Mouse (Mus musculus): ENCODE measurements around the gene Usp19. TPM values are rescaled to one million over a fixed set of nuclear protein-coding genes. Genes with fewer than 3 reads are reported as not detected.

Gene Usp19
- polyA plus RNA-seq, 1 experiment, result 184 TPM

DNA sequence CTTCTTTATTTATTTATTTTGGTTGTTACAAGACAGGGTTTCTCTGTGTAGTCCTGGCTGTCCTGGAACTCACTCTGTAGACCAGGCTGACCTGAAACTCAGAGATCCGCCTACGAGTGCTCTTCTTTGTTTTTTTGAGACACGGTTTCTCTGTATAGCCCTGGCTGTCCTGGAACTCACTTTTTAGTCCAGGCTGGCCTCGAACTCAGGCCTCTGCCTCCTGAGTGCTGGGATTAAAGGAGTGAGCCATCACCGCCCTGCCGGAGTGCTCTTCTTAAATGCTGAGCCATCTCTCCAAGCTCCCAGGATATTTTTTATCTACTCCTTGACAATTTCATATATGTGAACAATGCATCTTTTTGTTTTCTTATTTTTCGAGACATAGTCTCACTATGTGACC lies 16.5 kb downstream of the Usp19 start:
- DNase-seq (ENCODE audit: low read depth), result no peak
- TF ChIP-seq POLR2A (IDR thresholded peaks at IDR 0.05; ENCODE audit: borderline replicate concordance, extremely low read depth, insufficient read depth, insufficient read length, poor library complexity, severe bottlenecking) (no peak), CTCF (IDR thresholded peaks at IDR 0.05; ENCODE audit: borderline replicate concordance, extremely low read depth, insufficient read depth, insufficient read length) (no peak)

DNA sequence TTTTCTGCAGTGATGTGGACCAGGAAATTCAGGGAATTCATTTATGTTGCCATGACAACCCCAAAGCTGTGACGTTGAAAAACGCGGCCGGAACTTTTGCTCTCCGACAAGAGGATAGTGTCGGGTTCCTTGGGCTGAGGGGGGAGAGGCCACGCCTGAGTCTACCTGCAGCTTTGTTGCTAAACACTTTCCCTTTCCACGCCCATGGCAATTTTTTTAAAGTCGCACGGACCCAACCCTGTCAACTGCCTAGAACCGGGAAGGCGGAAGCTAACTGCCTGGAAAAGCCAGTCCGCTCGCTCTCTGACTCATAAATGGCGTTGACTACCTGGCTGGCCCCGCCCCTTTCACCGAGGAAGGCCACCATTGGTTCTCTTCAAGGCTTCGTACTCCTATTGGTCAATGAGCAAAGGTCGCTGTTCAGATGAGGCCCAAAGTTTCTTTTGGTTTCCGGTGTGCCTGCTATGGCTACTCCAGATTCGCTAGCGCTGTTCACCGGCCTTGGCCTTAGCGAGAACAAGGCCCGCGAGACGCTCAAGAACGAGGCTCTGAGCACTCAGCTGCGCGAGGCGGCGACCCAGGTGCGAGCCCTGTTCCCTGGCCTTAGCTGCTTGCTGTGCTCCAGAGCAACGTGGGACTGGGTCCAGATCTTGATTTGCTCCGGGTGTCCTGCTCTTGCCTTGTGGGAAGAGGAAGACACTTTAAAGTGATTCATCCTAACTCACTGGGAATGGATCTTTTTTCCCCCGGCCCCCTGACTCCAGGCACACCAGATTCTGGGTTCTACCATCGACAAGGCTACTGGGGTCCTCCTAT lies 17.4 kb downstream of the Usp19 start, which contains the start of gene Qars:
Gene Qars, plus strand, starts transcription at position 88 of the 816 bp plus-strand sequence.
- DNase-seq (ENCODE audit: low read depth), result peak; percentile 98
- TF ChIP-seq CTCF (IDR thresholded peaks at IDR 0.05; ENCODE audit: borderline replicate concordance, extremely low read depth, insufficient read depth, insufficient read length) (no peak), POLR2A (IDR thresholded peaks at IDR 0.05; ENCODE audit: borderline replicate concordance, extremely low read depth, insufficient read depth, insufficient read length, poor library complexity, severe bottlenecking) (no peak)

DNA sequence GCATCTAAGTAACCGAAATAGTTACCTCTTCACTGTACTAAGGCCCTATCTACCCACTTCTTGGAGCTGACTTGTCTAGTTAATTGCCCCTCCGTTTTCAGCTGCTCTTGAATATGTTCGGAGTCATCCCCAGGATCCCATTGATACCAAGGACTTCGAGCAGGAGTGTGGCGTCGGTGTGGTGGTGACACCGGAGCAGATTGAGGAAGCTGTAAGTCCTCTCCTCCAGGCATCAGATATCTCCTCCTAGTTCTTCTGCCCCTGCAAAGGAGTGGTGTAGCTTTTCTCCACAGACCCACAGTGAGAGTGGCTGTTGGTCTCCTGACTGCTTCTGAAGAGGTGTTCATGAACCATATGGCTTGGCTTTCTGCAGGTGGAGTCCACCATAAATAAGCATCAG lies 18.4 kb downstream of the Usp19 start:
- TF ChIP-seq POLR2A (IDR thresholded peaks at IDR 0.05; ENCODE audit: borderline replicate concordance, extremely low read depth, insufficient read depth, insufficient read length, poor library complexity, severe bottlenecking) (no peak), CTCF (IDR thresholded peaks at IDR 0.05; ENCODE audit: borderline replicate concordance, extremely low read depth, insufficient read depth, insufficient read length) (no peak)
- no peak for DNase-seq (ENCODE audit: low read depth)

DNA sequence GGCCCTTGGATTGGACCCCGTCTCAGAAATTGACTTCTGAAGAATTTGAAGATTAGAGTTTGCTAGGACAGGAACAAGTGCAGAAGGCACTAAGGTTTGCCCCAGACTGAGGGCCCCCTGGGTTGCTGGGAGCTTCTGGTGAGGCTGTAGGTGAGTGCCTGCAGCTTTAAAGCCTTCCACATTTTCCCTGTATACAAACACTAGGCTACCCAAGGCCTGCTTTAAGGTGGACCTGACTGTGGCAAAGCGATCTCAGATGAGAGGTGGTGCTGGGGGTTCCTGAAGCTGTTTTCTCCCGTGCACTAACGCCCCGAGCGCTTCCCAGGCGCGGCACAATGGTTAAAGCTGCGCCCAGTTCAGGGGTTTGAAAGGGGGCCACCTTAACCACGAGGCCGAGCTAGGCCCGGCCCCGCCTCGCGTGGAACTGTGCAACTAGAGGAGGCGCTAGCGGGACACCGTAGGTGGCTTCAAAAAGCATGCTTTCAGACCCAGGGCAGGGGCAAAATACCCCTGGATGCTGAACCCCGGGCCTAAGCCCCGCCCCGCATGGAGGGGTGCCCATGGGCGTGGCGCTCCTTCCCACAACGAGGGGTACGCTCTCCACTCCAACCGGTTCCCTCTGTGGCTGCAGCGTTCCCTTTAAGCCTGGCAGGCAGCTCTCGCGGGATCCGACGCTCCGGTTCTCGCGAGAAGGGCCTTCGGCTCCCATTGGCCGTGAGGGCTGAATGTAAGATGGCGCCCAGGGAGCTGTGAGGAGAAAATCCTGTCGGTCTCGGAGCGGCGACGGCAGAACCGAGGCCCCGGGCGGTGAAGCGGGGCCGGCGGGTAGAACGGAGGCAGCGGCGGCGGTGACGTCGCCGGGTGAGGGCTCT lies 26.2 kb downstream of the Usp19 start, which contains the start of gene Qrich1:
Gene Qrich1, plus strand, starts transcription at position 427 of the 872 bp plus-strand sequence.
- peak; percentile 67; the same call in 1 of the 2 replicates for TF ChIP-seq POLR2A (IDR thresholded peaks at IDR 0.05; ENCODE audit: borderline replicate concordance, extremely low read depth, insufficient read depth, insufficient read length, poor library complexity, severe bottlenecking)
- TF ChIP-seq CTCF (IDR thresholded peaks at IDR 0.05; ENCODE audit: borderline replicate concordance, extremely low read depth, insufficient read depth, insufficient read length), result no peak
- DNase-seq (ENCODE audit: low read depth), result peak; percentile 99

DNA sequence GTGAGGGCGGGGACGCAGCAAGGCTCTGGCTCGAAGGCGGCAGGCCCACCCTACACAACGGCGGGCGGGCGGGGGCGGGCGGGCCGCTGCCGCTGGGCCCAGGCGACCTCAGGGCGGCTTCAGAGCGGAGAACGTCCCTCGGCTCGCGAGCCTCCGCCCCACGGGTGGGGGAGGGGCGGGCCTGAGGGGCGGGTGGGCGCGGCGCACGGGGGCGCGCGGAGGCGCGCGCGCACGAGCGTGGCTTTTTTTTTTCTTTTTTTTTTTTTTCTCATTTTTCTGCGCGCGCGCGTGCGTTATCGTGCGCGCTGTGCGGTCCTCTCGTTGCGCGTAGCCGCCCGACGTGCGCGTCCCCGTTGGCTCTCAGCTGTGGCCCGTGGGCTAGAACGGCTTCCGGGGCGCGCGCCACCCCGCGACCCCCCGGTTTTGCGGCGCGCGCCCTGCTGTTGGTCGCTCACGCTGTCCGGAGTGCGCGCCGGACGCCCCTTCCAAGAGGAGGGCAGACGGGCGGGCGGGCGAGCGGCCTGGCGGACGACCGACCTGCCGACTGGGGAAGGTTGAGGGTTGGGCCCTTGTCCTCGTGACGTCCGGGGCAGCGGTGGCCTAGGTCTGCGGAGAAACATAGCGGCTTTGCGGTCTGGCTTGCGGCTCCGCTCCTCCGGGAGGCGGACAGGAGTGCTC lies 27.0 kb downstream of the Usp19 start:
- TF ChIP-seq CTCF (IDR thresholded peaks at IDR 0.05; ENCODE audit: borderline replicate concordance, extremely low read depth, insufficient read depth, insufficient read length) (no peak), POLR2A (IDR thresholded peaks at IDR 0.05; ENCODE audit: borderline replicate concordance, extremely low read depth, insufficient read depth, insufficient read length, poor library complexity, severe bottlenecking) (no peak)
- DNase-seq (ENCODE audit: low read depth), result peak; percentile 95

DNA sequence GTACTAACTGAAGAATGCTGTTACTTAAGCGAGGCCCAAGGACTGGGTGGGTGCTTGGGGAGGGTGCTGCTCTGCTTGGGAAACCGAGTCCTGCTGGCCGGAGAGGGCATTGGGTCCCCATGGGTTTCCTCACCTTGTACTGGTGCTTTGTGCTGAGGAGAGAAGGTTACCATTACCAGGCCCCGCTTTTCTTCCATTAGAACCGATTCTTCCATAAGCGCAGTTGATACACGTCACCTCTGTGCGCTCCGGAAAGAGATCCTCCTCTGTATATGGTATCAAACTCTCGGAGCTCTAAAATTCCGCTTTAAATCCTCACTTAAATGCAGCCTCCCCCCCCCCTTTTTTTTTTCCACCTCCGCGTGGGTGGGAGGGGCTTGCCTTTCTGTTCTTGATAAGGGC lies 27.5 kb downstream of the Usp19 start:
- DNase-seq (ENCODE audit: low read depth), result peak; percentile 79
- TF ChIP-seq CTCF (IDR thresholded peaks at IDR 0.05; ENCODE audit: borderline replicate concordance, extremely low read depth, insufficient read depth, insufficient read length) (no peak), POLR2A (IDR thresholded peaks at IDR 0.05; ENCODE audit: borderline replicate concordance, extremely low read depth, insufficient read depth, insufficient read length, poor library complexity, severe bottlenecking) (no peak)

DNA sequence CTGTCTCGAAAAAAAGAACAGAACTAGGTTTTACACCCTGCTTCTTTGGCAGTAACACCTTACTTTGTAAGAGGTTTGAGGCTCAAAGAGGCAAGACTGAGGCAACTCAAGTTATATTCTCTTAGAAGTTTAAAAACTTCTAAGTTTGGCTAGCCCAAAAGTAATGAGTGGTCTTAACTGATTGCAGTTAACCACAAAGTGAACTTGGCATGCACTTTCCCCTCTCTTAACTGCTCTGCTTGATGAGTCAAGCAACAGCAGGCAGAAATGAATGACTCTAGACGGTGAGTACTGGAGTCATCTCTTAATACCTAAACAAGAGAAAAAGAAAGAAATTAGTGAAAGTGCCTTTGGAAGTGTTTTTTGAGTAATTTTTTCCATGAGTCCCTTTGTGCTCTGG lies 31.2 kb downstream of the Usp19 start:
- peak; percentile 9 for DNase-seq (ENCODE audit: low read depth)

DNA sequence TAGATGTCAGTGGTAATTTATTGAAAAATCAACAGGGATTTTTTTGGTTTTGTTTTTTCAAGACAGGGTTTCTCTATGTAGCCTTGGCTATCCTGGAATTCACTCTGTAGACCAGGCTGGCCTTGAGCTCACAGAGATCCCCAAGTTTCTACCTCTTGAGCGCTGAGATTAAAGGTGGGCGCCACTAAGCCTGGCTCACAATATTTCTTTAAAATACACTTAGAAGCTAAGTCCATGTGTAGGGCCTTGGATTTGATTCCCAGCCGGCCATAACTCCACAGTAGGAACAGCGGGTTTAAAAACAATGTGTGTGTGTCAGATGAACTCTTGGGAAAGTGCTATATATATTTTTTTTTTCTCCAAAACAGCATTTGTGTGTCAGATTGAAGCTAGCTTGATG lies 32.9 kb downstream of the Usp19 start:
- no peak for TF ChIP-seq CTCF (IDR thresholded peaks at IDR 0.05; ENCODE audit: borderline replicate concordance, extremely low read depth, insufficient read depth, insufficient read length)
- TF ChIP-seq POLR2A (IDR thresholded peaks at IDR 0.05; ENCODE audit: borderline replicate concordance, extremely low read depth, insufficient read depth, insufficient read length, poor library complexity, severe bottlenecking), result no peak
- no peak for DNase-seq (ENCODE audit: low read depth)

More for the DNA sequence above, 31.2 kb downstream of the Usp19 start:
- TF ChIP-seq CTCF (IDR thresholded peaks at IDR 0.05; ENCODE audit: borderline replicate concordance, extremely low read depth, insufficient read depth, insufficient read length) (no peak), POLR2A (IDR thresholded peaks at IDR 0.05; ENCODE audit: borderline replicate concordance, extremely low read depth, insufficient read depth, insufficient read length, poor library complexity, severe bottlenecking) (no peak)

DNA sequence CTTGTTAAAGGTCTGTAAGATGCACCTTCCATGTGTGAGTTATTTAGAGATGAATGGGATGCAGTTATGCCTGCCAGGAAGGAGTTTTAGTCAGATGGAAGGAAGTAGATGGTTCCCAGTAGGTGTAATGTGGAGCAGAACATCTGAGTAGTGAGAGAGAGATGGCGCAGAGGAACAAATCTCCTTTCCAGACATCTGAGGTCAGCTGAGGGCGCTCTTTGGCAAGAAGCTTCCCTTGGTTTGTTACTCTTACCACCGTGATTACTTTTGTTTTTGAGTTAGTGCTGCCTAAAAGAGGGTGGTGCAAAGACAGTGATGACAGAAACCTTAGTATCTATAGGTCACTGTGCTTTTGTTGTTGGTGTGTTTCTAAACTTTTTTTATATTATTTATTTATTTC lies 35.0 kb downstream of the Usp19 start:
- no peak for TF ChIP-seq POLR2A (IDR thresholded peaks at IDR 0.05; ENCODE audit: borderline replicate concordance, extremely low read depth, insufficient read depth, insufficient read length, poor library complexity, severe bottlenecking)
- no peak for TF ChIP-seq CTCF (IDR thresholded peaks at IDR 0.05; ENCODE audit: borderline replicate concordance, extremely low read depth, insufficient read depth, insufficient read length)
- DNase-seq (ENCODE audit: low read depth), result no peak

DNA sequence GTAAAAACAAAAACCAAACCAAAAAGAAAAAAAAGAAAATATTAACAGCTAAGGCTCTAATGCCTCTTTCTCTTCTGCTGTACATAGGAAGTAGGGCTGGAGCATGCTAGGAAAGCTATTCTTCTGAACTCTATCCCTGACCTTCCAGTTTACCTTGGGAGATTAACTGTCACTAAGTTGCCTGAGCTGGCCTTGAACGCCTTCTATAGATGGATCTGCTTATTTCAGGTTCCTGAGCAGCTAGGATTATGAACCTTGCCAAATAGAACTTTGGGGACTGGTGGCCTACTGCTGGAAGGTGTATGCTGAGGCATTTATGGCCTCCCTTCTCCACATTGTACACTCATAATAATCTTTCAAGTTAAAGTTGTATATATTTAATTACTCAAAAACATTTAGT lies 40.6 kb downstream of the Usp19 start:
- TF ChIP-seq CTCF (IDR thresholded peaks at IDR 0.05; ENCODE audit: borderline replicate concordance, extremely low read depth, insufficient read depth, insufficient read length) (no peak), POLR2A (IDR thresholded peaks at IDR 0.05; ENCODE audit: borderline replicate concordance, extremely low read depth, insufficient read depth, insufficient read length, poor library complexity, severe bottlenecking) (no peak)
- DNase-seq (ENCODE audit: low read depth), result no peak

DNA sequence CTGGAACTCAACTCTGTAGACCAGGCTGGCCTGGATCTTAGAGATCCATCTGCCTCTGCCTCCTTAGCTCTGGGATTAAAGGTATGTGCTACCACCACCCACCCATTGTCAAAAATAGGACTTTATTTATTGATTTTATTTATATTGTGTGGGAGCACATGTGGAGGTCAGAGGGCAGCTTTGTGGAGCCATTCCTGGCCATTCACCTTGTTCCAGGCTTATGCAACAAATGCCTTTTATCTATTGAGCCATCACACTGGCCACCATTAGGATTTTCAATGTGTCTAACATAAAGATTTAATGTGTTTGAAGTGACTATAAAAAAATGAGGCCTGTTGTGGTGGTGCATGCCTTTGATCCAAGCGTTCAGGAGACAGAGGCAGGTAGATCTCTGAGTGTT lies 41.1 kb downstream of the Usp19 start:
- DNase-seq (ENCODE audit: low read depth), result no peak
- no peak for TF ChIP-seq POLR2A (IDR thresholded peaks at IDR 0.05; ENCODE audit: borderline replicate concordance, extremely low read depth, insufficient read depth, insufficient read length, poor library complexity, severe bottlenecking)
